Mouse (Mus musculus) embryonic facial prominence, embryonic 15.5 days (tissue): ENCODE results near the gene Izumo1. TPM values are rescaled to one million over a fixed set of nuclear protein-coding genes. Genes with fewer than 3 reads are reported as not detected.

ENCODE experiments used
- ATAC-seq: fragments of 200-750 bp; cut with Nextera tagmentation; 2 replicates; pipeline ENCODE4 v1.8.0; 2017; ENCODE audit warnings: low read depth, moderate TSS enrichment; ENCODE audit not compliant: insufficient number of reproducible peaks, low FRiP score, low TSS enrichment
- H3K27ac ChIP-seq: fragments of 300-500 bp; sonication (generic); replicated peaks from 2 replicates; pipeline ENCODE4 v1.5.1; 2015; ENCODE audit warnings: mild to moderate bottlenecking, inconsistent platforms
- H3K27me3 ChIP-seq: fragments of 300-500 bp; sonication (generic); 2 replicates; pipeline ENCODE4 v1.6.1; 2015; ENCODE audit warnings: inconsistent platforms
- H3K36me3 ChIP-seq: fragments of 300-500 bp; sonication (generic); 2 replicates; pipeline ENCODE4 v1.6.1; 2015; ENCODE audit warnings: mild to moderate bottlenecking, inconsistent platforms
- H3K4me1 ChIP-seq: fragments of 300-500 bp; sonication (generic); 2 replicates; pipeline ENCODE4 v1.6.1; 2015; ENCODE audit warnings: inconsistent platforms
- H3K4me2 ChIP-seq: fragments of 300-500 bp; sonication (generic); replicated peaks from 2 replicates; pipeline ENCODE4 v1.6.1; 2015; ENCODE audit warnings: mild to moderate bottlenecking, inconsistent platforms
- H3K4me3 ChIP-seq: fragments of 300-500 bp; sonication (generic); replicated peaks from 2 replicates; pipeline ENCODE4 v1.5.1; 2015; ENCODE audit warnings: mild to moderate bottlenecking, inconsistent platforms
- H3K9ac ChIP-seq: fragments of 300-500 bp; sonication (generic); 2 replicates; pipeline ENCODE4 v1.6.1; 2015; ENCODE audit warnings: inconsistent platforms
- H3K9me3 ChIP-seq: fragments of 300-500 bp; sonication (generic); replicated peaks from 2 replicates; pipeline ENCODE4 v1.6.1; 2016; ENCODE audit warnings: inconsistent platforms
- WGBS: fragments of 180-500 bp; shearing (Covaris S2); methylation state at CpG from one replicate; pipeline ENCODE4 v1.1.7; 2015; 5-methylcytosine and 5-hydroxymethylcytosine counted together
- polyA plus RNA-seq: library from polyadenylated mRNA; unstranded; fragments of >200 nt; fragmentation: Nextera tagmentation; extraction: Ambion mirVana; gene quantifications from 2 replicates; pipeline ENCODE4 v1.2.1, GENCODE M21; 2015

Gene Izumo1
- polyA plus RNA-seq, 1 experiment from 2014 or later = 0.41 TPM

- ATAC-seq = no peak; the same call in 1 of the 2 replicates
- WGBS = 37% methylated on average over 13 of the region's 13 CpGs
- no peak overlapping the region for H3K9ac ChIP-seq
Observed at GRCm38 (mm10) chr7:45665303-45666138, 43.9 kb downstream of the Izumo1 start.

DNA sequence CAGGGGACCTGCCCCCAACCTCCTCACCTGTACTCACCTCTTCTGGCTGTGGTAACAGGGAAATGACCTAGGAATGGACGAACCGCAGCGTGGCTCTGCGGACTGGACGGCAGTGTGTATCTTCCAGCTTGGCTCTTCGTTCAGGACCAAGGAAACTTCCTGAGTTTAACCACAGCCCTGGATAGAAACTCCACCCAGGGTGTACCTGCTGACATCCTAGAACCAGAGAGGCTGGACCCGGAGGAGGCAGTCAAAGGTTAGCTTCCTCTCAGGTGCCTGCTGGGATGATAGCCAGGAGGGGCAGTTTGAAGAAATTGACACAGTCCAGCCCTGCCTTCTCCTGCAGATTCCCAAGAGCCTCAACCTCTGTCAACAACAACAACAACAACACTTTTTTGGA is 44.5 kb downstream of the Izumo1 start, which contains the start of gene Fut2:
Gene Fut2, minus strand, starts transcription at position 234 of the 400 bp plus-strand sequence.
- 79% methylated on average over 7 of the region's 7 CpGs for WGBS
- Histone ChIP-seq H3K4me2 (peak within 1 kb of the TSS; percentile 1; the same call in 1 of the 2 replicates), H3K4me3 (no peak within 1 kb of the TSS), H3K9me3 (no peaks in the 10 kb centered on the region), H3K9ac (no peak within 1 kb of the TSS), H3K4me1 (peaks cover 12% of the 10 kb centered on the region; the same call in 1 of the 2 replicates), H3K36me3 (no peaks in the 10 kb centered on the region), H3K27me3 (no peaks in the 10 kb centered on the region), H3K27ac (peak within 1 kb of the TSS; percentile 56)
- no peak for ATAC-seq

More at GRCm38 (mm10) chr7:45665303-45666138, 43.9 kb downstream of the Izumo1 start:
- Histone ChIP-seq H3K27ac (peak overlapping the region; percentile 56), H3K9me3 (no peaks in the 10 kb centered on the region), H3K36me3 (no peaks in the 10 kb centered on the region), H3K4me1 (peaks cover 12% of the 10 kb centered on the region; the same call in 1 of the 2 replicates), H3K4me2 (peak overlapping the region; percentile 1; the same call in 1 of the 2 replicates), H3K4me3 (no peak overlapping the region), H3K27me3 (no peaks in the 10 kb centered on the region)

DNA sequence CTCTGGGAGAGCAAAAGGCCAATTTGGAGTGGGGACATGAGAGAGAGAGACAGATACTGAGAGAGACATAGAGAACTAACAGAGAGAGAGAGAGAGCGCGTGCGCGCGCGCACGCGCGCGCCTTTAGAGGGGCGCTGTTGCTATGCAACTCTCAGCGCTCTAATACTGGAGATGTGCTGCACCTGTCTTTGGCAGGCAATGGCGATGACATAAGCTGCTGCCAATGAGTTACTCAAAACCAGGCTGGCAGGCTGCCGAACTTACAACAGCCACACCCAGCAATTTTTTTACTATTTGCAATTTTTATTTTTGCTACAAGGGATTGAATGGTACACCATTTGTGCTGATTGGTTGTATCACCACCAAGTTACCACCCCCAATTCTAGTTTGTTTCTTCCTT is 46.1 kb downstream of the Izumo1 start:
- no peaks in the 10 kb centered on the region for H3K36me3 ChIP-seq
- no peak overlapping the region for H3K4me3 ChIP-seq
- 67% methylated on average over 14 of the region's 14 CpGs for WGBS
- no peak for ATAC-seq
- H3K9ac ChIP-seq = no peak overlapping the region
- no peaks in the 10 kb centered on the region for H3K9me3 ChIP-seq
- H3K4me2 ChIP-seq = no peak overlapping the region
- no peak overlapping the region for H3K27ac ChIP-seq
- H3K27me3 ChIP-seq = no peaks in the 10 kb centered on the region
- peaks cover 12% of the 10 kb centered on the region; the same call in 1 of the 2 replicates for H3K4me1 ChIP-seq

- no peak for ATAC-seq
- Histone ChIP-seq H3K4me2 (no peak overlapping the region), H3K27ac (no peak overlapping the region), H3K4me1 (peaks cover 12% of the 10 kb centered on the region; the same call in 1 of the 2 replicates), H3K9ac (no peak overlapping the region), H3K4me3 (no peak overlapping the region), H3K36me3 (no peaks in the 10 kb centered on the region), H3K9me3 (no peaks in the 10 kb centered on the region), H3K27me3 (no peaks in the 10 kb centered on the region)
- WGBS = 95% methylated on average over 9 of the region's 9 CpGs
Observed at GRCm38 (mm10) chr7:45668921-45669320, 47.3 kb downstream of the Izumo1 start.

DNA sequence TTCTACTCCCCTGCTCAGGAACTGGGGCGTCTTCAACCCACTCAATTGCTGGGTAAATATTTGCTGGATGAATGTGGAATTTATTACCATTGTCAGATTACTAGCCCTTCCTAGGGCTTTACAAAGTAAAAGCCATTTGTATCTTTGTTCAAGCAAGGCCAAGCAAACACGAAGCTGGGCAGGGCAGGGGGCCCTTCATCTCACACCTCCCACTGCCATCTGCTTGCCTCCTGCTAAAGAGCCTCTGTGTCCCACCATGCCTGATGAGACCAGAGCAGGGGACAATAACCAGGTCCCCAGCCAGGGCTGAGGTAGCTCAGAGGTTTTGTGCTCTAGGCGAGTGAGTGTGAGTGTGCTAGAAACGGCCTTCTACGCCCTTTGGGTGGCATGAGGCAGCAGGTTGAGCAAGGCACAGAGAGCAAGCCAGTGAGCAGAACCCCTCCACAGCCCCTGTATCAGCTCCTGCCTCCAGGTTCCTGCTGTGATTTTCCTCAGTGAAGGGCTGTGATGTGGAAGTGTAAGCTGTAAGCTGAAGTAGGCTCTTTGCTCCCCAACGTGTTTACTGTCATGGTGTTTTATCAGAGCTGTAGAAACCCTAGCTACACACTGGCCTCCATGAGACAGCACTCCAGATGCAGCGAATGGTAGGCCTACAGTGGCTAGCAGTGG is 56.1 kb downstream of the Izumo1 start:
- H3K9me3 ChIP-seq = no peaks in the 10 kb centered on the region
- H3K4me2 ChIP-seq = no peak overlapping the region
- 74% methylated on average over 7 of the region's 7 CpGs for WGBS
- no peak overlapping the region for H3K27ac ChIP-seq
- no peak overlapping the region for H3K9ac ChIP-seq
- ATAC-seq = no peak
- H3K4me1 ChIP-seq = peaks cover 6% of the 10 kb centered on the region
- no peaks in the 10 kb centered on the region for H3K36me3 ChIP-seq
- H3K4me3 ChIP-seq = no peak overlapping the region
- no peaks in the 10 kb centered on the region for H3K27me3 ChIP-seq

Other genes with a start within 250 kb of the Izumo1 start
- gene Snrnp70, start 226.1 kb upstream of the Izumo1 start, polyA plus RNA-seq = 212 and 214 TPM in 2 replicates
- 0.22 and 0.36 TPM in 2 replicates for gene Kcna7, start 216.2 kb upstream of the Izumo1 start, polyA plus RNA-seq
- gene Ntf5, start 208.1 kb upstream of the Izumo1 start, polyA plus RNA-seq = 3.7 and 4.9 TPM in 2 replicates
- gene Lhb, start 201.0 kb upstream of the Izumo1 start, polyA plus RNA-seq = 2.0 and 4.8 TPM in 2 replicates
- 40.6 and 42.0 TPM in 2 replicates for gene Gys1, start 187.0 kb upstream of the Izumo1 start, polyA plus RNA-seq
- gene Ruvbl2, start 183.7 kb upstream of the Izumo1 start, polyA plus RNA-seq = 146 and 159 TPM in 2 replicates
- 4,629 and 4,755 TPM in 2 replicates for gene Ftl1, start 161.9 kb upstream of the Izumo1 start, polyA plus RNA-seq
- 156 and 158 TPM in 2 replicates for gene Bax, start 154.9 kb upstream of the Izumo1 start, polyA plus RNA-seq
- gene Tulp2, start 139.9 kb upstream of the Izumo1 start, polyA plus RNA-seq = 1.1 and 1.8 TPM in 2 replicates
- not detected in 2 replicates for gene Gm45808, start 135.0 kb upstream of the Izumo1 start, polyA plus RNA-seq
- gene Dhdh, start 133.0 kb upstream of the Izumo1 start, polyA plus RNA-seq = 4.4 and 5.1 TPM in 2 replicates
- 258 and 262 TPM in 2 replicates for gene Nucb1, start 111.4 kb upstream of the Izumo1 start, polyA plus RNA-seq
- gene Ppp1r15a, start 95.5 kb upstream of the Izumo1 start, polyA plus RNA-seq = 27.5 and 29.6 TPM in 2 replicates
- gene Plekha4, start 95.5 kb upstream of the Izumo1 start, polyA plus RNA-seq = 7.5 and 7.6 TPM in 2 replicates
- gene Hsd17b14, start 66.9 kb upstream of the Izumo1 start, polyA plus RNA-seq = 2.1 and 3.3 TPM in 2 replicates
- gene Bcat2, start 51.7 kb upstream of the Izumo1 start, polyA plus RNA-seq = 63.0 and 65.1 TPM in 2 replicates
- 0.95 and 1.2 TPM in 2 replicates for gene Fgf21, start 6.3 kb upstream of the Izumo1 start, polyA plus RNA-seq
- gene Fut1, start 4.5 kb upstream of the Izumo1 start, polyA plus RNA-seq = 4.8 and 5.3 TPM in 2 replicates
- gene Rasip1, start 5.7 kb downstream of the Izumo1 start, polyA plus RNA-seq = 14.5 and 15.3 TPM in 2 replicates
- gene Mamstr, start 18.2 kb downstream of the Izumo1 start, polyA plus RNA-seq = 20.0 and 21.4 TPM in 2 replicates
- gene Fut2, start 44.6 kb downstream of the Izumo1 start, polyA plus RNA-seq = 6.3 and 6.5 TPM in 2 replicates
- 10.8 and 11.7 TPM in 2 replicates for gene Ntn5, start 62.2 kb downstream of the Izumo1 start, polyA plus RNA-seq
- gene Sec1, start 72.6 kb downstream of the Izumo1 start, polyA plus RNA-seq = 9.6 and 11.1 TPM in 2 replicates
- gene Car11, start 78.0 kb downstream of the Izumo1 start, polyA plus RNA-seq = 17.2 and 17.7 TPM in 2 replicates
- gene Dbp, start 83.3 kb downstream of the Izumo1 start, polyA plus RNA-seq = 6.8 and 7.0 TPM in 2 replicates
- 1,062 and 1,100 TPM in 2 replicates for gene Rpl18, start 93.6 kb downstream of the Izumo1 start, polyA plus RNA-seq
- gene Sphk2, start 96.2 kb downstream of the Izumo1 start, polyA plus RNA-seq = 38.4 and 43.4 TPM in 2 replicates
- 2.1 and 3.2 TPM in 2 replicates for gene Fam83e, start 99.4 kb downstream of the Izumo1 start, polyA plus RNA-seq
- 0.24 and 0.25 TPM in 2 replicates for gene Spaca4, start 104.0 kb downstream of the Izumo1 start, polyA plus RNA-seq
- 1.9 TPM in 2 replicates for gene Lmtk3, start 161.9 kb downstream of the Izumo1 start, polyA plus RNA-seq
- gene Sult2b1, start 162.9 kb downstream of the Izumo1 start, polyA plus RNA-seq = 49.6 and 55.7 TPM in 2 replicates
- 124 and 129 TPM in 2 replicates for gene Cyth2, start 192.8 kb downstream of the Izumo1 start, polyA plus RNA-seq
- 1.4 and 1.7 TPM in 2 replicates for gene Kcnj14, start 203.0 kb downstream of the Izumo1 start, polyA plus RNA-seq
- gene Grwd1, start 209.1 kb downstream of the Izumo1 start, polyA plus RNA-seq = 57.3 and 58.0 TPM in 2 replicates